Mouse (Mus musculus) embryonic facial prominence, embryonic 11.5 days (tissue): ENCODE measurements around the gene H13. TPM values are rescaled to one million over a fixed set of nuclear protein-coding genes. Genes with fewer than 3 reads are reported as not detected.
A peak's percentile ranks its signal among the peaks of the same experiment; 100 is the strongest.

ENCODE experiments used
- ATAC-seq: fragments of 200-750 bp; cut with Nextera tagmentation; replicated peaks from 2 replicates; pipeline ENCODE4 v1.8.0; 2017; ENCODE audit warnings: low read depth; ENCODE audit not compliant: insufficient number of reproducible peaks, low FRiP score, low TSS enrichment
- DNase-seq: peaks from one replicate; pipeline ENCODE4 v3.0.0-alpha.2; 2015; ENCODE audit warnings: low spot score
- H3K27ac ChIP-seq: fragments of 300-500 bp; sonication (generic); replicated peaks from 2 replicates; pipeline ENCODE4 v1.5.1; 2014; ENCODE audit warnings: mild to moderate bottlenecking, low read depth, low read length, control low read depth
- H3K27me3 ChIP-seq: fragments of 300-500 bp; sonication (generic); 2 replicates; pipeline ENCODE4 v1.6.1; 2014; ENCODE audit warnings: mild to moderate bottlenecking, low read length, moderate library complexity, mixed read lengths; ENCODE audit not compliant: control insufficient read depth, insufficient read depth
- H3K36me3 ChIP-seq: fragments of 300-500 bp; sonication (generic); replicated peaks from 2 replicates; pipeline ENCODE4 v1.6.1; 2014; ENCODE audit warnings: low read depth, mild to moderate bottlenecking, low read length, moderate library complexity, mixed read lengths; ENCODE audit not compliant: control insufficient read depth, insufficient read depth
- H3K4me1 ChIP-seq: fragments of 300-500 bp; sonication (generic); 2 replicates; pipeline ENCODE4 v1.6.1; 2014; ENCODE audit warnings: low read length, mixed read lengths; ENCODE audit not compliant: control insufficient read depth, insufficient read depth
- H3K4me2 ChIP-seq: fragments of 300-500 bp; sonication (generic); 2 replicates; pipeline ENCODE4 v1.6.1; 2014; ENCODE audit warnings: low read depth, mild to moderate bottlenecking, control low read depth, low read length, moderate library complexity
- H3K4me3 ChIP-seq: fragments of 300-500 bp; sonication (generic); 2 replicates; pipeline ENCODE4 v1.5.1; 2014; ENCODE audit warnings: low read depth, low read length, control low read depth
- H3K9ac ChIP-seq: fragments of 300-500 bp; sonication (generic); replicated peaks from 2 replicates; pipeline ENCODE4 v1.6.1; 2014; ENCODE audit warnings: mild to moderate bottlenecking, control low read depth, low read length
- H3K9me3 ChIP-seq: fragments of 300-500 bp; sonication (generic); replicated peaks from 2 replicates; pipeline ENCODE4 v1.6.1; 2016; ENCODE audit warnings: mild to moderate bottlenecking, low read length, inconsistent platforms, mixed read lengths; ENCODE audit not compliant: control insufficient read depth
- WGBS: fragments of 180-500 bp; shearing (Covaris S2); extraction: QIAGEN DNeasy Blood & Tissue Kit; methylation state at CpG from one replicate; pipeline ENCODE4 v1.1.7; 2014; 5-methylcytosine and 5-hydroxymethylcytosine counted together
- polyA plus RNA-seq: library from polyadenylated mRNA; unstranded; fragments of >200 nt; fragmentation: Nextera tagmentation; extraction: Ambion mirVana; gene quantifications from 2 replicates; pipeline ENCODE4 v1.2.1, GENCODE M21; 2014

The H13 gene
- polyA plus RNA-seq, 1 experiment from 2014 or later = 118 TPM

DNA sequence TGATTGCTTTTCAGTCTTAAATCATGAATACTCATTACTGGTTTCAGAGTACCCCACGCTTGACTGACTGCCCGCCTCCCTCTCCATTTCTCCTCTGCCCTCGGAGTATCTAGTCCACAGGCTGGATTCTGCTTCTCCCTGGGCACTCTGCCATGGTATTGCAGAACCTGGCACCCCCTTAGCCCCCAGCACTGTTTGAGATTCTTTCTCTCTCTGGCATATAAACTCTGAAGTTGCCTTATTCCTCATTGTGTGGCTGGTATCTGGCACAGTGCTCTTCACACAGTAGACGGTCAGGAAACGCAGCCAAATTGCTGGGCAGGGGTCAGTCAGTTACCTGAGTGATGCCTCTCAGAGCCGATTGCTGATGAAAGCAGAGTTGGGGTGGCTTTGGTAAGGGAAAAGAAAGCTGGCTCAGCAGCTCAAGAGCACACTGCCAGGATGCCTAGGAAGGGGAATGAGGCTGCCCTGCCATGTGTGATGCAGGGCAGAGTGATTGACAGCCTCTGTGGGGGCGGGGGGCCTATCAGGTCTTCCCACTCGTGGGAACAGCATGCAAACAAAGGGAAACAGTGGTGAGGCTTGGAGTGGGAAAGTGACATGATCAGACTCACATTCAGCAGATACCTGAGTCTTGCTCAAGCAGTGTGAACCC is 10.6 kb downstream of the H13 start:
- Histone ChIP-seq H3K9me3 (no peaks in the 10 kb centered on the region), H3K4me2 (no peak overlapping the region), H3K36me3 (peaks cover 27% of the 10 kb centered on the region), H3K27ac (no peak overlapping the region), H3K27me3 (no peaks in the 10 kb centered on the region), H3K9ac (no peak overlapping the region), H3K4me3 (no peak overlapping the region), H3K4me1 (no peaks in the 10 kb centered on the region; the same call in 1 of the 2 replicates)
- no peak for DNase-seq
- ATAC-seq = no peak
- WGBS = 82% methylated on average over 8 of the region's 8 CpGs

DNA sequence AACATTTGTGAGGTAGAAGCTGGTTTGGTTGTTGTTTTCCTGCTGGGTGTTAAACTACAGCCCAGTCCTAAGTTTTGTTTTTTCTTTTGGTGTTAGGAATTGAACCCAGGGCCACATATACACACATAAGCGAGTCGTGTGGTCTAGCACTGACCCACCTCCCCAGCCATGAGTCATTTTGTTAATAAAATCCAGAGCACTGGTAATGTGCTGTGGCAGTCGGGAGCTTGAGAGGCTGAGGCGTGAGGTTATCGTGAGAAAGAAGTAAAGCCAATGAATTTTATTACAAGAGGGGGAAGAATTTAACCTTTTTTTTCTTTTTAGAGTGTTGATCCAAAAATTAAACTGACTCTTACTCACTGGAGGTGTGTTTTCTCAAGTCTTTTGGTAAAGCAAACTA is 13.8 kb downstream of the H13 start:
- Histone ChIP-seq H3K4me2 (no peak overlapping the region), H3K36me3 (peaks cover 44% of the 10 kb centered on the region), H3K4me3 (no peak overlapping the region), H3K4me1 (no peaks in the 10 kb centered on the region), H3K9me3 (no peaks in the 10 kb centered on the region; the same call in 1 of the 2 replicates), H3K27ac (no peak overlapping the region), H3K9ac (no peak overlapping the region), H3K27me3 (no peaks in the 10 kb centered on the region)
- ATAC-seq = no peak
- DNase-seq = no peak
- WGBS = 91% methylated on average over 5 of the region's 5 CpGs

DNA sequence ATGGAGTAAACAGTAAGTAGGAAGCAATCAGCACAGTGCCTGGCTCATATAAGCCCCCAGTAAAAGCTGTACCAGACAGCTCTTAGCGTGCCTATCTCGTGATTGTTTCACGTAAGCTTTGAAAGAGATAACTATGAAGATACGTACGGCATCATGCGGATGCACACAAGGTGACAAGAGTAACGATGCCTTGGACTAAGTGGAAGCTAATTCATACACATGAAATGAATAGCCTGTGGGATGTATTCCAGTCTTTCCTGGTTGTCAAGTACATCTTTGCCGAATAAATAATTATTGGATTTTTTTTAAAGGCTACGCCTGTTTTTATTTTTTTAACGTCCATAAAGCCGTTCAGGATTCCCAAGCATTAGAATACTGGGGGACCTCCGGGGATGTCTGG is 17.1 kb downstream of the H13 start:
- no peaks in the 10 kb centered on the region for H3K4me1 ChIP-seq
- no peak overlapping the region; the same call in 1 of the 2 replicates for H3K4me2 ChIP-seq
- WGBS = 58% methylated on average over 12 of the region's 12 CpGs
- H3K9me3 ChIP-seq = no peaks in the 10 kb centered on the region; the same call in 1 of the 2 replicates
- ATAC-seq = no peak
- no peak overlapping the region; the same call in 1 of the 2 replicates for H3K9ac ChIP-seq
- no peaks in the 10 kb centered on the region for H3K27me3 ChIP-seq
- DNase-seq = no peak
- H3K4me3 ChIP-seq = no peak overlapping the region
- peaks cover 41% of the 10 kb centered on the region for H3K36me3 ChIP-seq
- no peak overlapping the region for H3K27ac ChIP-seq

DNA sequence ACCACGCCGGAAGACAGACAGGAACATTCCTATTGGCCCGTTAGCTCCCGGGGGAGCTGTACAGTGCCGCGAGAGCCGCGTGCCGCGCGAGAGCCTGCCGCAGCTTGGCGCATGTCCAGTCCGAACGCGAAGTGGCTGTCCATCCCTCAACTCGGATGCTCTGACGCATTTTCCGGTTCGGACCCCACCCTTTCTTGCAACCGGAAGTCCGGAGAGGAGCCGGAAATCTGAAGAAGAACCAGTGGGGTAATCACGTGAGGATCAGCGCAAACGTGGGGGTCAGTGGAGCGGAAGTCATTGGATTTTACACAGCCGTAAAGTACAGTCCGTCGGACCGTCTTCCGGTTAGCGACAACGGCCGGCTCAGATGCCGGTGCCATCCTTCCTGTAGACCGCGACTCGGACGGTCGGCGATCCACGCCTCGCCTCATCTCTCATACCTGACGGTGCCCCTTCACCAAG is 17.6 kb downstream of the H13 start, which contains the start of gene Mcts2:
Gene Mcts2 (plus strand): TSS at position 230 of the 462 bp plus-strand sequence.
- Histone ChIP-seq H3K4me1 (no peaks in the 10 kb centered on the region), H3K36me3 (peaks cover 39% of the 10 kb centered on the region), H3K9ac (peak within 1 kb of the TSS; percentile 38), H3K4me2 (peak within 1 kb of the TSS; percentile 57), H3K27me3 (no peaks in the 10 kb centered on the region), H3K9me3 (no peaks in the 10 kb centered on the region; the same call in 1 of the 2 replicates), H3K27ac (no peak within 1 kb of the TSS), H3K4me3 (peak within 1 kb of the TSS; percentile 37)
- peak; percentile 93 for ATAC-seq
- DNase-seq = peak; percentile 93
- WGBS = 48% methylated on average over 45 of the region's 45 CpGs

DNA sequence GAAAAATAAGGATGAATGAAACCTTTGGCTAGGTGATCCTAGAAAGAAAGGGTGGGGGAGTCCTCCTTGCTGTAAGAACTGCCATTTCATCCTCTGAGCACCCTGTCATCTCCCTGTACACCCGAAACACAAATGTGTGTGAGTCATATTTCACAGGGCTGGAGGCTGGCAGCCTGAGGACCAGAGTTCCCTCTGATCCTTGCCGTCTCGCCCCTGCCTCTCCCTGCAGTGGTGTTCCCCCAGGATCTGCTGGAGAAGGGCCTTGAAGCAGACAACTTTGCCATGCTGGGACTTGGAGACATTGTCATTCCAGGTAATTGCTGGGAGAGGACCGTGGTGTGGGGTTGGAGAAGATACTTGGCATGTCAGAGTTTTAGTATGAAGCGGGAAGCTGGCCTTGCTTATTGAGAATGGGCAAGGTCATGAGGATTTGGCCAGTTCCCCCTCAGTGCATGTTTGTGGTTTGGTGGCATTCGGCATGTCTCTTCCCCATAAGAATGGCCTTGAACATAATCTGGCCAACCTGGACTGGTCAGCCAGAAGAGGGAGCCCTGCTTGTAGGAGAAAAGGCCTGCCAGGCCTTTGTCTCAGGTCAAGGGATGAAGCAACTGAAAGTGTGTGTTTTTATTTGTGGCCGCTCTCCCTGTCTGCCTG is 22.4 kb downstream of the H13 start:
- no peak overlapping the region for H3K27ac ChIP-seq
- no peaks in the 10 kb centered on the region for H3K4me1 ChIP-seq
- H3K27me3 ChIP-seq = no peaks in the 10 kb centered on the region
- no peak overlapping the region for H3K4me3 ChIP-seq
- H3K4me2 ChIP-seq = no peak overlapping the region
- H3K9ac ChIP-seq = no peak overlapping the region
- WGBS = 80% methylated on average over 7 of the region's 7 CpGs
- ATAC-seq (no peak), DNase-seq (no peak)
- no peaks in the 10 kb centered on the region for H3K9me3 ChIP-seq
- peaks cover 7% of the 10 kb centered on the region for H3K36me3 ChIP-seq

DNA sequence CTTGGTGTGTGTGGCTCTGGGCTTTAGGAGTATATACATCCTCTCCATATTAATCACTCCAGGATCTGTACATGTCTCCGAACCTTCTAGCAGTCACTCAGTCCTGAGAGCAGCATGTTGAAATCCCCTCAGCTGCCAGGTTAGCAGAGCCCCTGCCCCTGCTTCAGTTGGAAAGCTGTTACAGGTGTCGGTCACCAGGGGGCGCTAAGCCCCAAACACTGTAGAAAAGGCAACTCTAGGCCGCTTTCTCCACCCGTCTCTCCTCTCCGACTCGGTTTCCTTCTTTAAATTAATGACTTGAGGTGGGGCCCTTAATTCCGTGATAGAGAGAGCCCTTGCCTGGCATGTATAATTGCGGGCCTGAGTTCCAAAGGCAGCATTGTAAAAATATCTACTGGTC is 24.0 kb downstream of the H13 start:
- H3K4me1 ChIP-seq = no peaks in the 10 kb centered on the region
- DNase-seq = peak; percentile 85
- H3K27ac ChIP-seq = no peak overlapping the region
- H3K4me3 ChIP-seq = no peak overlapping the region
- no peaks in the 10 kb centered on the region for H3K27me3 ChIP-seq
- ATAC-seq = peak; percentile 19; the same call in 1 of the 2 replicates
- WGBS = 25% methylated on average over 9 of the region's 9 CpGs
- 0 out of 2 replicates have a peak overlapping the region, but pooled peaks have one; percentile 19 for H3K4me2 ChIP-seq
- no peaks in the 10 kb centered on the region for H3K9me3 ChIP-seq
- peak overlapping the region; percentile 7 for H3K9ac ChIP-seq
- peaks cover 4% of the 10 kb centered on the region for H3K36me3 ChIP-seq

DNA sequence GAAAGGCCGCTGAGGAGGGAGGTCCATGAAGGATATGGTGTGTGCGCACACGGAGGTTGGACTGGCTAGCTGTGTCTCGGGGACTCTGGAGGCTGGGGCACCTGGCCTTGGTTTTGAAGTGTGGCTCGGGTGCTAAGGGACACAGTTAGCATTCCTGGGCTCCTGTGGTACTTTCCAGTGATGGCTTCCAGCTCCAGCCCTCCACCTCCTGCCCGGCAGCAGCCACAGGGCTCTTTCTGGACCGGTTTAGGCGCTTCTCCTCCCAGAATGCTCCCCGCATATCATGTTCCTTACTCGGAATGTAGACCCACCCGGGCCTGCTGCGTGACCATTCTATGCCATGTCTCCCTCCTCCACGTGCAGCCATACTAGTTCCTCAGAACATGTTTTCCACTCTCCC is 24.5 kb downstream of the H13 start:
- Histone ChIP-seq H3K36me3 (peaks cover 4% of the 10 kb centered on the region), H3K4me3 (no peak overlapping the region), H3K9ac (peak overlapping the region; percentile 7), H3K4me1 (no peaks in the 10 kb centered on the region), H3K27me3 (no peaks in the 10 kb centered on the region), H3K27ac (no peak overlapping the region), H3K4me2 (0 out of 2 replicates have a peak overlapping the region, but pooled peaks have one; percentile 19), H3K9me3 (no peaks in the 10 kb centered on the region)
- WGBS = 84% methylated on average over 13 of the region's 13 CpGs
- ATAC-seq (no peak), DNase-seq (no peak)

DNA sequence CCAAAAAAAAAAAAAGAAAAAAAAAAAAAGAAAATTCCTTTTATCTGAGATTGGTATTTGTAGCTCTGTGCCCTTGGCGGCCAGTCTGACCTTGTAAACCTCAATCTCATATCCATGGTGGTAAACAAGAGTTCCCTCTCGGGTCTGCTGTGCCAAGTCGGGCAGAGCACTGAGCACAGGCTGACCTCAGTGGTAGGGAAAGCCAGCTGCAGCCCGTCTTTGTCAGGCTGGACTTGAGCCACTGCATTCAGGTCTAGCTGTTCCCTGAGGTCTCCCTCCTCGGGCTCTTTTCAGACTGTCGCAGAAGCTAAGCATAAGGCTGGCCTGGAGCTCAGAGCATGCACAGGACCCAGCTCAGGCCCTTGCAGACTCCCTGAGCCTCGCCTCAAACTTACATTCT is 25.4 kb downstream of the H13 start:
- WGBS = 77% methylated on average over 7 of the region's 7 CpGs
- H3K4me2 ChIP-seq = no peak overlapping the region
- H3K4me3 ChIP-seq = no peak overlapping the region
- no peak overlapping the region for H3K27ac ChIP-seq
- H3K9me3 ChIP-seq = no peaks in the 10 kb centered on the region
- no peaks in the 10 kb centered on the region for H3K4me1 ChIP-seq
- H3K27me3 ChIP-seq = no peaks in the 10 kb centered on the region
- DNase-seq (no peak), ATAC-seq (no peak)
- H3K9ac ChIP-seq = no peak overlapping the region
- H3K36me3 ChIP-seq = peaks cover 4% of the 10 kb centered on the region
